Comparison of ENCODE assay signal across 8 mouse cellular contexts in the genomic region with DNA sequence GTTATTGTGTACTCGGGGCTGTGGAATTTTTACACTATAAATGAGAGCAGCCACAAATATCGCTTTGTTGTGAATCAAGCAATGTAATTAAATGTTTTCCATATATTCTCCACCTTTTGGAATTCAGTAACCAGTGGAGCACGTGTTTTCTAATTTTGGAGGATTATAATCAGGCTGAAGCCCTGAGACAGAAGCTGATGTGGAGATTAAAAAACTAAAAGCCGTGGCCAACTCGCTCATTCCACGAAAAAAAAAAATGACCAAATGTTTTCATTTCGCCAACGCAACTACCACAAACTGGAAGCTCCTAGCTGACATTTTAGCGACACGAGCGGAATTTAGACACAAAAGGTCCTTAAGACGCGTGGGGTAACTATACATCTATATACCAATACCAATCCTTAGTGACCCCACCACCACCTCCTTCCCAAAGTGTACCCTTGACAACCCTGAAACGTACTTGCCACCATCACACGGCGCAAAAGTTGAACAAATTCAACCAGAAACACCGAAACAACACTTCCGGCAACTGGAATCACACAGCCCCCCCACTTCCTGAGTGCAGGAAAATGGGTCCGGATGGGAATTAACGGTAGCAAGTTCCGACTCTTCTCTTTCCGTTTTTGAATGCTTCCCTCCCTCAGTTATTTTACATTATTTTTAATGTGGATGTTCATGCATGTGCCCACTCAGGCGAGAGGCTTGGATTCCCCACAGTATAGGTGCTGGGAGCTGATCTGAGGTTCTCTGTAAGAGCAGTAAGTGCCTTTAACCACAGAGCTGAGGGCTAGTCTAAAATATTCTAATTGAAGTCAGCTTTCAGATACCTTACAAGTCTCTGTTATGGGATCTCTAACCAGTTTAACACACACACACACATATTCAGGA. TPM values are rescaled to one million over a fixed set of nuclear protein-coding genes. Genes with fewer than 3 reads are reported as not detected.
DNase-seq lines count a peak whose midpoint lies in the region; ATAC-seq lines count a peak whose summit lies in the region.

A gene (minus strand): TSS at position 524 of the 888 bp plus-strand sequence.

- peak; percentile 41 to 54 for DNase-seq in gastrocnemius, adult 8-10 months (ENCODE audit: low spot score in 2 of 2)
- peak; percentile 89 for DNase-seq in induced T-regulatory cell, adult 2 months (ENCODE audit: low read depth)
- peak; percentile 46 to 85 for DNase-seq in left cerebral cortex, adult 9 months (ENCODE audit: low spot score in 2 of 2)
- DNase-seq in right cerebral cortex, postnatal 14 days: peak; percentile 67
- DNase-seq in yolk sac, embryonic 10.5 days (ENCODE audit: low spot score): peak; percentile 81

- ATAC-seq in activated CD4-positive, CD25-positive, alpha-beta regulatory T cell, adult 4 months: no peak
- ATAC-seq in common myeloid progenitor, adult 5-6 weeks (replicated peaks; ENCODE audit: low read depth, poor library complexity, severe bottlenecking): peak; percentile 41
- ATAC-seq in megakaryocyte progenitor cell, adult 5-6 weeks (replicated peaks; ENCODE audit: poor library complexity): peak; percentile 40

RNA-seq across cellular contexts. Expression of the gene that starts here (rescaled TPM):
- 10 to 100 TPM; 25.7 to 29.7 TPM for polyA plus RNA-seq in activated CD4-positive, CD25-positive, alpha-beta regulatory T cell, adult 4 months (2017; shearing (Covaris generic))
- 8.7 and 16.0 TPM in 2 replicates for total RNA-seq in common myeloid progenitor, adult 5-6 weeks (2017)
- total RNA-seq in gastrocnemius, adult 8-10 months (2022): 10 to 100 TPM; 16.7 to 18.7 (median 18.4) TPM
- total RNA-seq in megakaryocyte progenitor cell, adult 5-6 weeks (2015): 38.6 and 41.1 TPM in 2 replicates
- 11.0 and 11.8 TPM in 2 replicates for total RNA-seq in megakaryocyte progenitor cell, adult 5-6 weeks (2017)
